Mouse (Mus musculus): Measurements from ENCODE around the gene Prkar1b. TPM values are rescaled to one million over a fixed set of nuclear protein-coding genes. Genes with fewer than 3 reads are reported as not detected.

Gene Prkar1b
- total RNA-seq, 2 experiments from 2014 or later, result 738 to 861 TPM

Other genes starting within 250 kb of the Prkar1b start
- gene Pdgfa, start 152.6 kb downstream of the Prkar1b start, total RNA-seq (2021), result 10 to 100 TPM; 49.1 to 58.9 TPM
- gene Dnaaf5, start 222 bp upstream of the Prkar1b start, total RNA-seq (2021), result 1 to 10 TPM; 6.7 to 7.7 TPM
- gene Sun1, start 50.6 kb upstream of the Prkar1b start, total RNA-seq (2021), result 100 to 1,000 TPM; 136 to 141 TPM
- gene Get4, start 102.3 kb upstream of the Prkar1b start, total RNA-seq (2021), result 10 to 100 TPM; 51.5 to 52.9 TPM
- 100 to 1,000 TPM; 260 to 316 TPM for gene Adap1, start 175.6 kb upstream of the Prkar1b start, total RNA-seq (2021)
- 10 to 100 TPM; 65.7 to 74.4 TPM for gene Cox19, start 201.4 kb upstream of the Prkar1b start, total RNA-seq (2021)
- gene Cyp2w1, start 202.6 kb upstream of the Prkar1b start, total RNA-seq (2021), result not detected
- gene Gpr146, start 227.7 kb upstream of the Prkar1b start, total RNA-seq (2021), result 10 to 100 TPM; 13.5 to 14.0 TPM